Mouse (Mus musculus) CH12.LX (cell line): ENCODE measurements around the gene Syne3. TPM values are rescaled to one million over a fixed set of nuclear protein-coding genes. Genes with fewer than 3 reads are reported as not detected.

Source experiments
- DNase-seq: peaks from one replicate; pipeline ENCODE4 v3.0.0-alpha.2; 2013; ENCODE audit errors: extremely low read depth
- H3K27ac ChIP-seq: 2 replicates; pipeline ENCODE4 v1.5.1; 2012; ENCODE audit warnings: low read depth, mild to moderate bottlenecking, control low read depth, moderate library complexity; ENCODE audit not compliant: insufficient read depth
- H3K27me3 ChIP-seq: replicated peaks from 2 replicates; pipeline ENCODE3; 2012; ENCODE audit warnings: inconsistent platforms
- H3K36me3 ChIP-seq, 2 experiments: replicated peaks in 1 of 2; 2 replicates each; pipeline versions ENCODE3 to v1.6.1; 2012; ENCODE audit warnings: inconsistent platforms in 1 of 2, low read length in 1 of 2, mild to moderate bottlenecking in 1 of 2, mixed read lengths in 1 of 2, moderate library complexity in 1 of 2; ENCODE audit not compliant: control insufficient read depth in 1 of 2, insufficient read depth in 1 of 2
- H3K4me1 ChIP-seq, 2 experiments: 2 replicates each; pipeline ENCODE4 v1.6.1; 2012; ENCODE audit warnings: inconsistent platforms in 1 of 2, moderate library complexity in 1 of 2; ENCODE audit not compliant: insufficient read depth in 2 of 2, control insufficient read depth in 1 of 2
- H3K4me2 ChIP-seq: 2 replicates; pipeline ENCODE4 v1.6.1; 2012; ENCODE audit warnings: low read depth, mild to moderate bottlenecking, control low read depth; ENCODE audit not compliant: poor library complexity, insufficient read depth, severe bottlenecking
- H3K4me3 ChIP-seq, 3 experiments: fragments of 150-350 bp in 1 of 3; sonication (generic) in 1 of 3; replicated peaks in 1 of 3; 2 replicates each; pipeline versions ENCODE3 to v1.5.1; 2011 to 2012; ENCODE audit warnings: low read depth in 2 of 3, low read length in 2 of 3, mild to moderate bottlenecking in 2 of 3, moderate library complexity in 2 of 3, control low read depth in 1 of 3, improper control_type of control experiment in 1 of 3, inconsistent platforms in 1 of 3, mixed read lengths in 1 of 3; ENCODE audit not compliant: poor library complexity in 1 of 3
- H3K79me2 ChIP-seq: replicated peaks from 2 replicates; pipeline ENCODE4 v1.6.1; 2012; ENCODE audit warnings: mild to moderate bottlenecking, moderate library complexity; ENCODE audit not compliant: control insufficient read depth, poor library complexity, insufficient read depth, severe bottlenecking; ENCODE audit errors: extremely low read depth
- H3K9ac ChIP-seq: 2 replicates; pipeline ENCODE4 v1.6.1; 2012; ENCODE audit warnings: low read depth, mild to moderate bottlenecking, control low read depth, moderate library complexity; ENCODE audit not compliant: insufficient read depth
- H3K9me3 ChIP-seq: replicated peaks from 2 replicates; pipeline ENCODE3; 2012; ENCODE audit warnings: low read length, inconsistent platforms, mixed read lengths
- CHD1 ChIP-seq: IDR thresholded peaks from 2 replicates; pipeline ENCODE4 v1.6.1; 2012; ENCODE audit warnings: low read depth, low read length, improper control_type of control experiment, inconsistent platforms
- EP300 ChIP-seq: IDR thresholded peaks from 2 replicates; pipeline ENCODE4 v1.6.1; 2011; ENCODE audit warnings: low read length, improper control_type of control experiment
- HCFC1 ChIP-seq: IDR thresholded peaks from 2 replicates; pipeline ENCODE4 v1.6.1; 2012; ENCODE audit warnings: low read depth, mild to moderate bottlenecking, inconsistent platforms, low read length, improper control_type of control experiment
- IRF4 ChIP-seq: IDR thresholded peaks from 2 replicates; pipeline ENCODE4 v1.6.1; 2014; ENCODE audit warnings: low read depth, mild to moderate bottlenecking, inconsistent platforms, low read length, improper control_type of control experiment
- JUN ChIP-seq: IDR thresholded peaks from 2 replicates; pipeline ENCODE4 v1.6.1; 2011; ENCODE audit warnings: low read depth, mild to moderate bottlenecking, low read length, improper control_type of control experiment, moderate library complexity; ENCODE audit not compliant: insufficient read depth
- JUND ChIP-seq: conservative IDR thresholded peaks from 2 replicates; pipeline ENCODE4 v1.6.1; 2011; ENCODE audit warnings: low read depth, low read length, improper control_type of control experiment
- MAFK ChIP-seq: IDR thresholded peaks from 2 replicates; pipeline ENCODE4 v1.6.1; 2011; ENCODE audit warnings: low read length, improper control_type of control experiment; ENCODE audit not compliant: insufficient replicate concordance
- MAX ChIP-seq: IDR thresholded peaks from 2 replicates; pipeline ENCODE4 v1.6.1; 2011; ENCODE audit warnings: low read length, improper control_type of control experiment
- MEF2A ChIP-seq: IDR thresholded peaks from 2 replicates; pipeline ENCODE4 v1.6.1; 2014; ENCODE audit warnings: low read depth, mild to moderate bottlenecking, inconsistent platforms, low read length, improper control_type of control experiment, borderline replicate concordance
- MXI1 ChIP-seq: IDR thresholded peaks from 2 replicates; pipeline ENCODE4 v1.6.1; 2011; ENCODE audit warnings: mild to moderate bottlenecking, low read depth, low read length, improper control_type of control experiment
- NELFE ChIP-seq: IDR thresholded peaks from 2 replicates; pipeline ENCODE4 v1.6.1; 2011; ENCODE audit warnings: low read depth, low read length, improper control_type of control experiment
- POLR2A ChIP-seq: IDR thresholded peaks from 2 replicates; pipeline ENCODE4 v1.6.1; 2011; ENCODE audit warnings: low read depth, mild to moderate bottlenecking, improper control_type of control experiment, low read length
- RCOR1 ChIP-seq: conservative IDR thresholded peaks from 2 replicates; pipeline ENCODE4 v1.6.1; 2012; ENCODE audit warnings: low read depth, mild to moderate bottlenecking, inconsistent platforms, low read length, improper control_type of control experiment
- SMC3 ChIP-seq: IDR thresholded peaks from 2 replicates; pipeline ENCODE4 v1.6.1; 2011; ENCODE audit warnings: low read depth, low read length, improper control_type of control experiment
- TCF12 ChIP-seq: IDR thresholded peaks from 2 replicates; pipeline ENCODE4 v1.6.1; 2014; ENCODE audit warnings: low read depth, mild to moderate bottlenecking, inconsistent platforms, low read length, improper control_type of control experiment
- USF1 ChIP-seq: IDR thresholded peaks from 2 replicates; pipeline ENCODE4 v1.6.1; 2014; ENCODE audit warnings: low read depth, mild to moderate bottlenecking, inconsistent platforms, low read length, improper control_type of control experiment
- ZC3H11A ChIP-seq: IDR thresholded peaks from 2 replicates; pipeline ENCODE4 v1.6.1; 2012; ENCODE audit warnings: low read depth, mild to moderate bottlenecking, inconsistent platforms, low read length, improper control_type of control experiment
- ZKSCAN1 ChIP-seq: IDR thresholded peaks from 2 replicates; pipeline ENCODE4 v1.6.1; 2012; ENCODE audit warnings: low read depth, inconsistent platforms, low read length, improper control_type of control experiment, borderline replicate concordance
- ZNF384 ChIP-seq: IDR thresholded peaks from 2 replicates; pipeline ENCODE4 v1.6.1; 2012; ENCODE audit warnings: low read depth, low read length, improper control_type of control experiment, inconsistent platforms
- dilution Hi-C: fragments of 300-500 bp; cut with MboI; formaldehyde crosslinking; loops from 2 replicates; pipeline ENCODE4 v1.14.3; 2020; ENCODE audit warnings: low sequenced_read_pairs; ENCODE audit not compliant: extremely low pct_unique_long_range_greater_than_20kb, extremely low pct_ligation_motif_present
- in situ Hi-C: fragments of 300-500 bp; cut with MboI; formaldehyde crosslinking; loops from 3 replicates; pipeline ENCODE4 v1.14.3; 2019; ENCODE audit warnings: low sequenced_read_pairs, low pct_ligation_motif_present, low pct_unique_long_range_greater_than_20kb, mixed read lengths
- polyA plus RNA-seq: library from polyadenylated mRNA; unstranded; fragments of >175 nt; gene quantifications from 2 replicates; pipeline ENCODE4 v1.2.1, GENCODE M21; 2012; ENCODE audit warnings: low read depth; ENCODE audit not compliant: insufficient read length
- total RNA-seq, 2 experiments: library from RNA; depleted of rRNA; stranded (reverse); fragments of 300-350 nt in 1 of 2; fragments of >200 nt in 1 of 2; gene quantifications; 2 replicates each; pipeline ENCODE4 v1.2.3; 2012 to 2014

Syne3 gene
- total and polyA plus RNA-seq, 3 experiments: 5.3 to 18.7 (median 7.3) TPM

GRCm38 (mm10) chr12:105048301-105048863 lies 38.8 kb upstream of the Syne3 start:
- Histone ChIP-seq H3K27ac (no peak overlapping the region), H3K4me3 (no peak overlapping the region), H3K36me3 (peaks cover 0 to 16% of the 10 kb centered on the region in 2 experiments), H3K27me3 (no peaks in the 10 kb centered on the region), H3K4me1 (peaks cover 0 to 3% of the 10 kb centered on the region in 2 experiments; a peak in 2 of 4 replicates), H3K9me3 (no peaks in the 10 kb centered on the region), H3K79me2 (no peaks in the 10 kb centered on the region), H3K4me2 (no peak overlapping the region), H3K9ac (no peak overlapping the region)
- in situ Hi-C loops (no loop called here), dilution Hi-C loops (no loop called here)
- TF ChIP-seq USF1: no peak
- no peak for TF ChIP-seq RCOR1
- TF ChIP-seq IRF4: no peak
- TF ChIP-seq MAX: no peak
- no peak for TF ChIP-seq JUN
- TF ChIP-seq NELFE: no peak
- no peak for TF ChIP-seq ZC3H11A
- no peak for TF ChIP-seq MXI1
- TF ChIP-seq CHD1: no peak
- no peak for DNase-seq

GRCm38 (mm10) chr12:105044775-105045174 lies 35.2 kb upstream of the Syne3 start:
- Histone ChIP-seq H3K4me1 (no peaks in the 10 kb centered on the region), H3K36me3 (peaks cover 22 to 52% of the 10 kb centered on the region in 2 experiments), H3K79me2 (no peaks in the 10 kb centered on the region), H3K9me3 (no peaks in the 10 kb centered on the region), H3K4me2 (no peak overlapping the region), H3K4me3 (no peak overlapping the region), H3K9ac (no peak overlapping the region), H3K27ac (no peak overlapping the region), H3K27me3 (no peaks in the 10 kb centered on the region)
- in situ Hi-C loops (no loop called here), dilution Hi-C loops (no loop called here)
- DNase-seq: no peak
- TF ChIP-seq MAFK: no peak
- TF ChIP-seq MAX: no peak
- TF ChIP-seq SMC3: no peak
- TF ChIP-seq HCFC1: no peak
- no peak for TF ChIP-seq NELFE
- no peak for TF ChIP-seq ZKSCAN1
- no peak for TF ChIP-seq EP300
- TF ChIP-seq ZNF384: no peak
- no peak for TF ChIP-seq MEF2A
- TF ChIP-seq JUND: no peak
- TF ChIP-seq IRF4: no peak
- TF ChIP-seq POLR2A: no peak
- TF ChIP-seq TCF12: no peak
